Mouse (Mus musculus) ES-Bruce4 (cell line): ENCODE data around the gene Adamts5.

Experiments
- CTCF ChIP-seq: IDR thresholded peaks from one replicate; pipeline ENCODE4 v1.8.1; 2011; ENCODE audit warnings: low read depth, low read length
- POLR2A ChIP-seq: IDR thresholded peaks from one replicate; pipeline ENCODE4 v1.8.1; 2011; ENCODE audit warnings: low read length; ENCODE audit not compliant: insufficient read depth

DNA sequence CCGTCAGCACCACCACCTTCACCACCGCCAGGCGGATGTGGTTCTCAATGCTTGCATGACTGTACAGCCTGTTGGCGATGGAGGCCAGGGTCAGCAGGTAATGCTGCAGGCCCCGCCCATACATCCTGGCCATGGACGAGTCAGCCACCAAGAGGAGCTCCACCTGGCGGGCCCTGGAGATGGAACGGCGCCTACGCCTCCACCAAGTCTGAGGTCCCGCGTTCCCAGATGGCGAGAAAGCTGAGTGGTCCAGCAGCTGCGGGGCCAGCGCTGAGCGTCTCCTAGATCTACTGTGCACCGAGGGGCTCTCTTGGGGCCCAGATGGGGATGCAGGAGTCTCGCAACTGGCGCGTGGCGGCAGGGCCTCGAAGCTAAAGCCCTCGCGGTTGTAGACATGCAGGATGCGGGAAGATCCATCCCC, 2.3 kb downstream of the Adamts5 start:
- TF ChIP-seq CTCF = peak; percentile 16
- no peak for TF ChIP-seq POLR2A
